Mouse (Mus musculus) neural tube, embryonic 10.5 days (tissue): ENCODE results near the gene Tom1l2.
A peak's percentile ranks its signal among the peaks of the same experiment; 100 is the strongest.

Experiments
- DNase-seq: peaks from one replicate; pipeline ENCODE4 v3.0.0-alpha.2; 2017; ENCODE audit warnings: low spot score; ENCODE audit errors: extremely low spot score

Gene Tom1l2

DNA sequence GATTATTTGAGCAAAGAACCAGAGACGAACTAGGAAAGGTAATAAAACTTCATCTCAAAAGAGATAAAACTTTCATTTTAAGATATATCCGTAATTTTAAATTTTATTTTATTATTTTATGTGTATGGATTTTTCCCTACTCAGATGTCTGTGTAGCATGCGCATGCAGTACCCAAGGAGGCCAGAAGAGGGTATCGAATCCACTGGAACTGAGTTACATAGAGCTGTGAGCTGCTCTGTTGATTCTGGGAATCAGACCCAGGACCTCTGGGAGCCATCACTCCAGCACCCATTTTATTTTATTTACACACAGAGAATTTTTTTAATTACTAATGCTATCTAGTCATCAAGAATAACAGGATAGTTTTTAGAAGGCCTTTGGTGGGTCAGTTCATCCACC is 45.9 kb downstream of the Tom1l2 start:
- peak; percentile 49 for DNase-seq

- no peak for DNase-seq
Observed at GRCm38 (mm10) chr11:60305611-60306010, 47.1 kb downstream of the Tom1l2 start.

DNA sequence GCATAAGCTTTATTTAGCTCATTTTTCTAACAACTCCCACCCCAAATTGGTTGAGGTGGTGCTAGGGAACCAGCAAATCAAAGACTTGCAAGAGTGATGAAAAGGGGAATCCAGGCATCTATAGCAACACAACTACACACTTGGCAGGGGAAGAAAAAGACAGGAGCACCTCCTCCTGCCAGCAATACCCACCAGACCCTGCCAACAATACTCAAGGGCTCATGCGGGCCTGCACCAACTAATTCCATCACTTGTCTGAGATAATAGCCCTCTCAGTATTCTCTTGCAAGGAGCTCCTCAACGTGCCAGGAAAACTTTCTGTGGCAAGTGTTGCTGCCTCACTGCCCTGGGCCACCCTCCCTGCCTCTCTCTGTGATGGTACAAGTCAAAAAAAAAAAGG is 49.2 kb downstream of the Tom1l2 start:
- no peak for DNase-seq

- DNase-seq = no peak
Observed at GRCm38 (mm10) chr11:60302354-60303083, 50.2 kb downstream of the Tom1l2 start.

DNA sequence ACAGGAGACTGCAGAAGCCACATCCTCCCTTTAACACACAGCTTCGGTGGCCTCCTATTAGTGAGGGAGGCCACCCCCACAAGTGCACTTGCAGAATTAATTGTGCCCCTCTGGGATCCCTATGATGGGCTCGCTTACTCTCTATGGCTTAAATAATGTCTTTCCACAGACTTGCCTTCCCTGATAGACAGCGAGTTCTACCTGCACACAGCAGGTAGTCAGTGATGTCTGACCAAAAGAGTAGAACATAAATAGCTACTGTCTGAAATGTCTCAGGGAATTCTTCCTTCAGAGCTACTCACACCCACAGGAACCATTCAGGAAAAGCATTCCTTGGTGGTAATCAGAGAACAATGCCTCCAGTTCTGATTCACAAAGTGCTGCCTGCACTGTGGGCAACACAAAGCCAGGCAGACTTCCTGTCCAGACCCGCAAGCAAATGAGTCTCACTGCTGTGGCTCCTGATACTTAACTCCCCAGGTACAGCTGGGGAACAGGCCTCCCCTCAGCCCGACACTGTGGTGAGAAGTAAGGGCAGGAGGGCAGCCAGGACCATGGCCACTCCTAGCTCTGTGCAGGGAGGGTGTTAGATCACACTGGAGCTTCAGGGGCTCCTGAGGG is 51.0 kb downstream of the Tom1l2 start:
- DNase-seq = no peak

DNA sequence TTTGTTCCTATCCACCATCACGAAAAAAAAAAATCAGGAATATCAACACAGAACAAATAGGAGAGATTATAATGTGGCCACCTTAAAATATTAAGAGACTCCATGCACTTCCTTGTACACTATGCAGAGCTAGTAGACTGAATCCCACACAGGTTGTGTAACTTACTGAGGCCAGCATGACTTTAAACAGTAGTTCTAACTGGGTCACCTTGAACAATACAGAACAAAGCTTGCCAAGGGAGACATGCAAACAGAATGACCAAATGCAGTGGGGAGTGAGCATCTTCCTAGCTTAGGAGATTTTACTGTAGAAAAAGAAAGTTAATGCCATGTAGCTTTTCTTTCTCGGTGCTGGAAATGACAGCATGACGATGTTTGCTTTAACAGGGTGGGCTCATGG is 52.4 kb downstream of the Tom1l2 start:
- no peak for DNase-seq

DNA sequence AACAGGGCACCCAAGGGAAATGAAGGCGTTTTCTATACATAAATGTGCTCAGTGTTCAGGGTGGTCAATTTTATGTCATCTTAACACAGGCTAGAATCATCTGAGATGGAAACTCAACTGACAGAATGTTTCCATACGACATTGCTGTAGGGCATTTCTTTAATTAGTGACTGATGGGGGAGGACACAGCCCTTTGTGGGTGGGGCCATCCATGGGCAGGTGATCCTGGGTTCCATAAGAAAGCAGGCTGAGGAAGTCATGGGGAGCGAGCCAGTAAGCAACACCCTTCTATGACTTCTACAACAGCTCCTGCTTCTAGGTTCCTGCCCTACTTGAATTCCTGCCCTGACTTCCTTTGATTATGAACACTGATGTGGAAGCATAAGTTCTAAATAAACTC is 54.9 kb downstream of the Tom1l2 start:
- no peak for DNase-seq

GRCm38 (mm10) chr11:60294630-60295313 is 57.9 kb downstream of the Tom1l2 start:
- peak; percentile 34 for DNase-seq

- DNase-seq = no peak
Observed at GRCm38 (mm10) chr11:60293683-60294629, 58.7 kb downstream of the Tom1l2 start.

- DNase-seq = peak; percentile 38
Observed at GRCm38 (mm10) chr11:60292718-60293117, 60.0 kb downstream of the Tom1l2 start.

DNA sequence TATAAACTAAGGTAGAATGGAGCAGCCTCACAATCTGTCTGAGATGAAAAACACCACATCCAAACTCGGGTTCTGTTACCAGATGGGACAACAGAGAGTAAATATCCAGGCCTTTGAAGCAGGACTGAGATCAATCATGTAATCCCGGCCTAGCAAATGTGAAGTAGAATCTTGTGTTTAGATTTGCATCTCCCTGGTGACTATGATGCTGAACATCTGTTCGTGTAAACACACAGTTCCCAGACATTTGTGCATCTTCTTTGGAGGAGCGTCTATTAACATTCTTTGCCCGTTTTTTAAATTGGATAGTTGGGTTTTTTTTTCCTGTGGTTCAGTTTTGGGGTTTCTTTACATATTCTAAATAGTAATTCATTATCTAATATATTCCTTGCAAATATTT is 63.7 kb downstream of the Tom1l2 start:
- no peak for DNase-seq

GRCm38 (mm10) chr11:60286311-60286710 is 66.4 kb downstream of the Tom1l2 start:
- no peak for DNase-seq

DNA sequence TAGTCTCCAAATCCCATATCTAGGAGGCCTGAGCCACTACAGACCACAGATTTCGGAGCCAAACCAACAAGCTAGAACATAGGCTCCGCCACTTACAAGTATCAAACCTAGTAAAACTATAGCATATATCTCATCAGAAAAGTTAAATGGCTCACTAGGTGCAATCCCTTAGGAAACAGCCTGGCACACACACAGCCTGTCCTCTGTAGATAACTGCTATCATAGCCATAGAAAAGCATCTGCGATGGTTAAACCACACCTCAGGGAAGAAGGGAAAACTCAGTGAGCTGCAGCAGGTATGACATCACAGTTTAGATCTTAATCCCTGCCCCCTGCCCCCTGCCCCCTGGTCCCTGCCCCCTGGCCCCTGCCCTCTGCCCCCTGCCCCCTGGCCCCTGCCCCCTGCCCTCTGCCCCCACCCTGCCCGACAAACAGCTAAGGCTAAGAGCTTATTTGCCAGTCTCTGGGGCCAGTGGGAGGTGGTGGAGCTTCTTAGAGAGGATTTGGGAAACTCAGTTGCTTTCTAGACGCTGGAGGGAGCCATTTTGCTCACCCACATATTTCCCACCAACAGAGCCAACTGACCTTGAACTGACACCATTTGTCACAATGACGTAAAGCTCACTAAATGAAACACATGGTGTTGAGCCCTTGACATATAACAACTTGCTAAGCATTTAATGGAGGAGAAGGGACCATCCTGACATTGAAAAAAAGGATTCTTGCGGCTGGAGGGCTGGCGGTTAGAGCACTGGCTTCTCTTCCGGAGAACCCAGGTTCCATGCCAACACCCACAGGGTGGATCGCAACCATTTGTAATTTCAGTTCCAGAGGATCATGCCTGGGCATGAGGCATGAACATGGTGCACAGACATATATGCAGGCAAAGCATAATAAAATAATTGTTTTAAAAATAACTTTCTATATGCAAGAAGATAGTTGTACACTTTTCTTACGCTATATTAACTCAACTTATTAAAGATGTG is 72.0 kb downstream of the Tom1l2 start:
- DNase-seq = no peak

- no peak for DNase-seq
Observed at GRCm38 (mm10) chr11:60279483-60279882, 73.2 kb downstream of the Tom1l2 start.

GRCm38 (mm10) chr11:60277771-60278170 is 74.9 kb downstream of the Tom1l2 start:
- DNase-seq = no peak

DNA sequence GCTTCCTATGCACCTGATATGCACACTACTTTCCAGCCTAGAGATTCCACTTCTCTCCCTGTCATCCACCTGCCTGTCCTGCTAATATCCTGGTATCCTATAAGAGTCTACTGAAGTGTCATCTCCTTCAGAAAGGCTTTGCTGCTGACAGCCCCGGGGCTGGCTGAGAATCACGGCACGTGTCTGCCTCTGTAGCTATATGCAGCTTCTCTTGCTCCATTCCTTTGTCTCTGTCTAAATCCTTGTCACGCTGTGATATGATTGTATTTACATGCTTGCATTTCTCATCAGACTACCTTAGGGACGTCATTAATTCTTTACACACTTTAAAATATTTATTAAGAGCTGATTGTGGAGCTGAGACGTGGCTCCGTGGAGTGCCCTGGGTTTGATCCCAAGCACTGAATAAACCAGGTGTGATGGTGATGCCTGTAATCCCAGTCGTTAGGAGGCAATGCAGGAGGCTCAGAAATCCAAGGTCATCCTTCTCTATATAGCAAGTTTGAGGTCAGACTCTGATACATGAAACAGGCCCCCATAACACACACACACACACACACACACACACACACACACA is 75.5 kb downstream of the Tom1l2 start:
- DNase-seq = no peak

DNA sequence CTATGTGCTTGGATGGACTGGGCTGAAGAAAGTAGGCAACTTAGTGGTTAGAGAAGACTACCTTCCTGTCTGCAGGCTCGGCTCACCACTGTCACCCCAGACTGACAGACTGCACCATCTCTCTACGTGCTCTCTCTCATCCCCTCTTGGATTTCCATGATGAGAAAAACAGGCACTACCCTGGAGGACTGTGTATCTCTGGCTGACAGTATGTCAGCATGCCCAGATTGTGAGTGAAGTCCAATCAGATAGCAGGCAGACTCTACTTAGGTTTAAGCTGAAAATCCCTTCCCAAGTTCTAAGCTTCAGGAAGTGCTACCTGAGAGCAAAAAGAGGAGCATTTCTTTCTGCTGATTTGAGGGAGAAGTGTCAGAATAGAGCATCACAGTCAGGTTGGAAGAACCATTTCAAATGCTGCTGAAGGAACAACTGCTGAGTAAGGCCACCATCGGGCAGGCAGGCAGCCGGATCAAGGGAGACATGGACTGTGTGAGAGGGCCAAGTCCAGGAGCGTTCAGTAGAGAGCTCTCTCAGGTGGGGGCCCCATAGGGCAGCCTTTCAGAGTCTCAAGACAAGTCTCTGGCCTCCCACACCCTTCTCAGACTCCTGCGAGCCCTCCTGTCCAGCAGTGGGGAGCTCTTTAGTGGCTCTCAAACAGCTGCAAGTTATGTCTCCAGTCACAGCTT is 76.2 kb downstream of the Tom1l2 start:
- DNase-seq = no peak

DNA sequence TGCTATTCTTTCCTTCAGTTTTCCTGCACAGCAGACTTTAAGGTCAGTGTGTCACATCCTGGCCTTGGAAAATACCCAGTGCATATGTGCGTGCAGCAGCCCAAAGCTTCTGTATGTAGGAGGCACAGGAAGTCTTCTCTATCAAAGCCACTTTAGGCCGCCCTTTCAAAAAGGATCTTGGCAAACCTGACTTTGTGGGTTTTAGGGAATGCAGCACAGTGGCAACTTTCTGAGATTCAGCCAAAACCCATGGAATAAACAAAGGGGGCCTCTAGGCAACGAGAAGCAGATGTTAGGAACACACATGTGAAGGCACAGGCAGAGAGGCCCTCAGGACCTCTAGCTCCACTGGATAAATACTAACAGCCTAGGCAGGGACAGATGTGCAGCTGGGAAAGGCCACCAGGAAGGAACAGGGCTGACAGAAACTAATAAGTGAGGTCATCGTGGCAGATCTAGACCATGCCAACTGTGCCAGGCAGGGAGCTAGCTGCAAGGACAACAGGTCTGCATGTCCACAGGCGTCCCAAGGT is 79.4 kb downstream of the Tom1l2 start:
- peak; percentile 44 for DNase-seq

DNA sequence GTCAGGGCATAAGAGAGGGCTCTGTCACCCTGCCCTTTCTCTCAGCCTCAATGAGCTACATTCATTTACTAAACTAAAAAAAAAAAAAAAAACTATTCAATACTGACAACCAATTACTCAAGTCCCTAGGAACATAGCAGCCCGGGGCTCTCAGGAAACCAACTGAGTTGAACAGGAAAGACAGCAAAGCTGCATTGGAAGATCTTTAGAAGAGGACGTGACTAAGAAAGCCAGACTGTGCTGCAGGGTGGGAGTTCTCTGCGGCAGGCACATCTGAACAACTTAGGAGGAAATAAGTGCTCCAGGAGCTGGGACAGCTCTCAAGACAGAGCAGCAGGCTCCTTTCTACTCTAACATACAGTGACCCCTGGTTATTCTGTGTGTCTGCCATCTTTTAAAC is 84.1 kb downstream of the Tom1l2 start:
- DNase-seq = no peak
